Mouse (Mus musculus) cerebellum, adult 2 months (tissue): ENCODE results near the gene Tnfrsf14.

ENCODE experiments used
- CTCF ChIP-seq: fragments of 200-500 bp; IDR thresholded peaks from 2 replicates; pipeline ENCODE4 v1.5.1; 2011; ENCODE audit warnings: low read depth, mild to moderate bottlenecking, control low read depth, low read length, moderate library complexity, borderline replicate concordance; ENCODE audit not compliant: insufficient read depth
- POLR2A ChIP-seq: fragments of 200-500 bp; IDR thresholded peaks from 2 replicates; pipeline ENCODE4 v1.6.1; 2011; ENCODE audit warnings: low read length, control low read depth, borderline replicate concordance; ENCODE audit not compliant: insufficient read depth

DNA sequence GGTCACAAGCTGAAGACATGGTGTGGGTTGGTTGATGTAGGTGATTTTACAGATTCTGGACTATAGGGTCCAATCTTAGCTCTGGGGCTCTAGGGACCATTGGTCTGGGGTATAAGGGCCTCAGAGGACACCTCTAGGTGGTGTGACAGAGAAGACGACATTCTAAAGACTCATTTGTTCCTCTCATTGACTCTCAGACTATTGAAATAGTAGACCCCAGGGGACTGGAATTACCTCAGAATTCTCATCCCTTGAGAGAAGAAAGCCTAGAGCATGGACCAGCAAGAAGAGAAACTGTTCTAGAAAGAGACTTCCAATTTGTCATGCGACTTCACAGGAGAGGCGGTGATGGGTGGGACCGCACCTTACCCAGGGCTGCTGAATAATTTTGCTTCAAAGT is 14.1 kb downstream of the Tnfrsf14 start:
- no peak for TF ChIP-seq CTCF
- no peak for TF ChIP-seq POLR2A
